Mouse (Mus musculus) left cerebral cortex, postnatal 10 days (tissue): ENCODE data around the gene Sec24d. TPM values are rescaled to one million over a fixed set of nuclear protein-coding genes. Genes with fewer than 3 reads are reported as not detected.

Experiments used
- DNase-seq, 2 experiments: peaks; one replicate each; pipeline ENCODE4 v3.0.0; 2021 to 2022; ENCODE audit warnings: low spot score in 2 of 2, mixed read lengths in 1 of 2; ENCODE audit errors: extremely low spot score in 1 of 2
- intact Hi-C: fragments of 180-260 bp; cut with DNase I; formaldehyde crosslinking; loops from one replicate; pipeline ENCODE4 v1.15.1; 2025
- total RNA-seq, 2 experiments: library from RNA; stranded (reverse); gene quantifications; 2 replicates each; pipeline ENCODE4 v1.2.3; 2021

The Sec24d gene
- total RNA-seq = 10 to 100 TPM; 15.5 to 16.3 TPM

DNA sequence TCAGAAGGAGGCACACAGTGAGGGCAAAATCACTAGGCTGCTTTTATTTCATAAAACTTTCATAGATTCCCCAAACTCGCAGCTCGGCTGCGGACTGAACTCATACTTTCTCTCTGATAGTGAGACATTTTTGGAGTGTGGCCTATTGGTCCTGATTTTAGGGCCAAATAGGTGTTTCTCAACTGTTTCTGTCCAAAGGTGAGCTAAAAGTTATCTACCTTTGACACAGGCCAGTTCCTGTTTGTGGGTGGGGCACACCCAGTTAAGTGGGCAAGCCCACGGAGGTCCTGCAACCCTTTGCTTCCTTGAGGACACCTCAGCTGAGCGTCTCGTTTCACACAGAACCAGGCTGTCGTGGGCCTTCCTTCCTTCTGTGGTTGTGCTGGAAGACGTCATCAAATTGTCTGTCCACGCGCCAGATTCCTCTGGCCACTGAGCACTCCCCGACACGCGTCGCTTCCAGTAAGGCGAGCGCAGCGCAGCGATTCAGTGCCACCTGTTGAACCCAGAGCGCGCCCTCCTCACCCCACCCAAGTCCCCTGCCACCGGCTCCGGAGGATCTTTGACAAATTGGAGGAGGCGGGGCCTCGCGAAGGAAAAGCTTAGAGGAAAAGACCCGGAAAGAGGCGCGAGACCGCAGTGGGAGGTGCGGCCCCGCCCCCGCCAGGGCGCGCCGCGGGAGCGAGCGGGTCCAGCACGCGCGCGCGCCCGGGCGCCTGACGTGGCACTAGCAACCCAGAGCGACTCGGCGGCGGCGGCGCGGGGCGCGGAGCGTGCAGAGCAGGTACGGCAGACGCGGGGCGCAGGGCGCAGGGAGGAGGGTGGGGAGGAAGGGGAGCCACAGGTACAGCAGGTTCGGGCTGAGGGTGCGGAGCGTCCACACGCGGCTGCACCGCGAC, at the start of gene Sec24d:
TSS of gene Sec24d (plus strand) at position 703 of the 899 bp plus-strand sequence.
- peak; percentile 54 to 90 for DNase-seq
- intact Hi-C loops = no loop called here

DNA sequence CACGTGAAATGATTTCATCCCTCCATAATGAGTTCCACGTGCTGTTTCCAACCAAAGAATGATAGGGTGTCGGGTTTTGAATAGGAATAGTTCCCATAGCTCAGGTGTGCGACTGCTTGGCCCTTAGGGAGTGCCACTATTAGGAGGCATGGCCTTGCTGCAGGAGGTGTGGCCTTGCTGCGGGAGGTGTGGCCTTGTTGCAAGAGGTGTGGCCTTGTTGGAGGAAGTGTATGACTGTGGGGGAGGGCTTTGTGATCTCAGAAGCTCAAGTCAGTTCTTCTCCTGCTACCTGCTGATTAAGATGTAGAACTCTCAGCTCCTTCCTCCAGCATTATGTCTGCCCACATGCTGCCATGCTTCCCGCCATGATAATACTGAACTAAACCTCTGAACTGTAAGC, 48.6 kb upstream of the Sec24d start:
- no peak for DNase-seq
- intact Hi-C loops = no loop called here

DNA sequence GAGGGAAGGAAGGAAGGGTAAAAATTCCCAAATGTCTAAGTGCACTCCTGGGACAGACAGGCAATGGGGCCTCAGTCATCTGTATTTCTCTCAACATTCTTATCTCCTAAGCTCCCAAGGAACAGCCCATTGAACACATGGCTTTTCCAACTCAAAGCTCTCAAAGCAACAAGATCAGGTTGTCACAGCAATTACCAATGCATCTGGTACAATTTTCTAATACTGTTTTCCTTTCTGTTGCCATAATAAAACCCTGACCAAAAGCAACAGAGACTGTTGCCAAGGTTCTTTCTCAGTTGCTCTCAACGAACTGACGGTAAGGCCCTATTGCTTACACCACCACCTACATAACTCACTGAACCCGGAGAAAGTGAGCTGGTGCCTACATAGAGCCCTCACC, 40.0 kb upstream of the Sec24d start:
- DNase-seq = no peak
- intact Hi-C loops = no loop called here

DNA sequence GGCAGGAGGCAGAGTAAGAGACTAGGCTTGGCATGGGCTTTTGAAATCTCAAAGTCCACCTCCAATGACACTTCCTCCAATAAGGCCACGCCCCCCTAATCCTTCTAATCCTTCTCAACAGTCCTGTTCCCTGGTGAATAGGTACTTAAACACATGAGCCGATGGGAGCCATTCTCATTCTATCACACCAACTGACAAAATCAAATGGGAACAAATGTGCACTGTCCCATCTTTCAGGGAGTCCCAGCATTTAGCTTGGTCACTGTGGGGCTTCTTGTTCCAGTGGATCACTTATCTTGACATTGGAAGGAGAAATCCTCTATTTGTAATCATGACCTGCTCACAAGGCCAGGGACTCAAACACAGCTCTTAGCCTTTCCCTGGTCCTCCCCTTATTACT, 35.6 kb upstream of the Sec24d start:
- intact Hi-C loops = loop anchor here (10.0 kb wide), 1 partner anchor 123 kb away; no protein-coding TSS in a partner anchor
- no peak for DNase-seq

DNA sequence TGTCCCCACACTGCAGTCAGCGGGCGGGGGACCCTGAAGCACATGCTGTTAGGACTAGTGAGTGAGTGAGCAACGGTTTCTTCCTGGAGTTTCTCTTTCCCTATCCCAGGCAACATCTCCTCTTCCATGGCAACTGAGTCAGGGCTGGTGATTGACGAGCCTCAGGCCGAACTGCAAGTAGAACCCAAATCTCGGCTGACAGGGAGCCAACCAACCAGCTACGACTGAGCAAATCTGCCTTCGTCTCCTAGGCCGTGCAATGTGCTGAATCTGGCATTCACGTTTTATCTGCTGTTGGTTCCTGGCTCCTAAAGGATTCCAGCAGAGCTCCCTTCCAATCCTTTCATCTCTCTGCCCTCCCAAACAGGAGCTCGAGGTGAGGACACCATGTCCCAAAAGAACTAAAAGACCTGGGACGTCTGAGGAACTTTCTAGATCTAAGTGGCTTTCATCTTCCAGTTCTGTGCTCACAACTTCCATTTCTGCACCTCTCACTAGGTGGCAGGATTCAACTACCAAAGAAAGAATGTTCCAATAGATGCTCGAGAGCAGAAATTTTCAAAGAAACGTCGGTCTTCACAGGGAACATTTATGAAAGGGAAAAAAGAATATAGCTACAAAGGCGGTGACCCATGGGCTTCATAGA, 32.9 kb upstream of the Sec24d start:
- intact Hi-C loops = loop anchor here (10.0 kb wide), 1 partner anchor 120 kb away; no protein-coding TSS in a partner anchor
- peak; percentile 24 to 47 for DNase-seq

DNA sequence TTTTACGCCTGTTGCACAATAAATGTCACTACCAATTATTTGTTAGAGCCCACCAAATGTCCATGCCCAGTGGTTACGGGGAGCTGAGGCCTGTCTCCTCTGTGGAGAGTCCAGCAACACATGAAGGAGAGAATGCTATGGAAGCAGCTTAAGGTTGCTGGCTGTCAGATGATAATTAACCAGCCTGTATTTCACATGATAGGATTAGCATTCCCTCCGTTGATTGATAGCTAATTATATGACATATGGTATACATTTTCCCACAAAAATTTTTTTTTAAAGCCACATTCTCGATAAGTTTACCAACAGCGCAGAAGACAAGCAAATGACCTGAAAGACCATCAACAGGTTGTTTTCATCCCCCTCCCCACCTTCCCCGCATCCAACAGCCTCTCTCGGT, 31.8 kb upstream of the Sec24d start:
- intact Hi-C loops = loop anchor here (10.0 kb wide), 1 partner anchor 119 kb away; no protein-coding TSS in a partner anchor
- no peak for DNase-seq

DNA sequence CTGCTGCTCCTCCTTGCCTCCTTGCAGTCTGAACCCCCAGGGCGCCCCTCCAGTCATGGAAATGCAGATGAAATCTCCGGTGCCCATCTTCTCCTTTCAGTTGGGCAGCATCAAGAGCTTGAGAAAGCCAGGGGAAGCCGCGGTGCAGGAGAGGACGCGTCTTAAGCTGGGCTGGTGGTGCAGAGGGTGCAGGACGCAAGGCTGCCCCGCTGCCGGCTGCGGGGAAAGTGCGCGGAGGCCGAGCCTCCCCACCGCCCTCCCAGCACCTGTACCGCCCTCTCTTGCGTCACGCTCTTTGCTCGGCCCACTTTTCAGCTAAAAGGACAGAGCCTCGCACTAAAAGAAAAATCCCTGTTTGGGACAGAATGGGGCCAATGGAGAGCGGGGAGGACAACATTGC, 31.3 kb upstream of the Sec24d start, which contains the start of gene Synpo2:
TSS of gene Synpo2 (minus strand) at position 229 of the 400 bp plus-strand sequence.
- peak in 1 of 2 experiments; percentile 56 for DNase-seq
- intact Hi-C loops = loop anchor here (2.0 to 10.0 kb wide), 2 partner anchors 87 to 119 kb away; no protein-coding TSS in a partner anchor

DNA sequence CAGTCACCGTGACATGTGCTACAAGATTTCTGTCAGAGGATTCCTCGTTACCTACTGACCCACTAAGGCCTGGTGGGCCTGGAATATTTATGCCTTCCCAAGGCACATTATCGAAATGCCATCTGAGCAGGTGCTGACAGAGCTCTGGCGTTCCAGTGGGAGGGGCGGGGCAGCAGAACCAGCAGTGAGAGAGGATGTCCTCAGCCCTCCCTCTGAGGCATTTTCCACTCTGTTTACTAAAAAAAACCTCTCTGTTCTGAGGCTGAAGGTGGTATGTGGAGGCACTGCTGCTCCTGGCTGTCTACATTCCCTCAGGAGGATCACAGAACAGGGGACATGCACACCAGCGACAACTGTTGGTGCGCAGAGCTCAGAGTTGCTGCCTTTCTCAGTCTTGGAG, 30.2 kb upstream of the Sec24d start:
- DNase-seq = no peak

DNA sequence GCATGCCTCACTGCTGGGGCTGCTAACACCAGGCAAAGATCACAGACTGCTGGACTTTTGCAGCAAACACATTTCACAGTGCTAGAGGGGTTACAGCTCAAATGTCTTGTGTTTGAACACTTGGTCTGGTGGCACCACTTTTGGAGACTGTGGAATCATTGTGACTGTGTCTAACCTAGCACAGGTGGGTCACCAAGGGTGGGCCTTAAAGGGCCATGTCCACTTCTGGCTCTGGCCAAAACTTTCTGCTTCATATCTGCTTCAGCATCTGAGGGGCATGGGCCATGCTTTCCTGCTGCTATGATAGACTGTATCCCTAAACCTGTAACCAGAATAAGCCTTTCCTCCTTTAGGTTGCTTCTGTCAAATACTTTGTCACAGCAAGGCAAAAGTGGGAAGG, 29.8 kb upstream of the Sec24d start:
- no peak for DNase-seq
- intact Hi-C loops = loop anchor here (2.0 to 10.0 kb wide), 2 partner anchors 85 to 117 kb away; no protein-coding TSS in a partner anchor

More for the DNA sequence above, 30.2 kb upstream of the Sec24d start:
- intact Hi-C loops = loop anchor here (2.0 to 10.0 kb wide), 2 partner anchors 86 to 118 kb away; no protein-coding TSS in a partner anchor

DNA sequence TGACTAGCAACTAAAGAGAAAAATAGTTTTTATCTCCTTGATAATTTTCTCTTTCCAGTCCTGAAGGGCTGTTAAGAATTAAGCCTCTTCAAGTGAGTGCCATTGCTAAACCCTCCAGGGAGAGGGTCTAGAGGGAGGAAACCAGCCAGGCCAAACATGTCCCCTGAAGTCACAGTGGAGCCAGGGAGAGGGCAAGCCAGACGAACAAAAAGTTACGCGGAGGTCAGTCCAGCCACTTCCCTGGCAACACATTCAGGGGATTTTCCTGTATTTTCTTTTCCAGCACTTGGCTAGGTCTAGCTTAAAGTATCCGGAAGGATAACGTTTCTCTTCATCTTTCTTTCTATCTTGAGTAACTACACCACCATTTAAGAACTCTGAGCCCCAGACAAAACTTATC, 22.9 kb upstream of the Sec24d start:
- intact Hi-C loops = no loop called here
- DNase-seq = no peak

DNA sequence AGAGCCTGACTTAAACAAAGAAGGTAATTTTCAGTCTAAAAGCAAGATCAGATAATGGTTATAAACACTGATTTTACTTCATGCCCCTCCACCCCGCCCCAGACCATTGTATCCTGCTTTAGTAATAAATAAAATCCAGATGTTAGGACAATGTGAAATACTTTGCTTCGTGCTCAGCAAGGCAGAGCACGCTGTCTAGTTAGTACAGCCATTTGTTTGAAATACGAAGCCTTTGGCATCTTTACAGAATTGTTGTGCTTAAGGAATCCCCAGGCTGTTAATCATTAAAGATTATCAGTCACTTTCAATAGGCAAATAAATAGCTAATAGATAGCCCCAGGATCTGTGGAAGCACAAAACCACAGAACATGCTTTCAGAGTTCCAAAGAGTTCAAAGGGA, 21.6 kb upstream of the Sec24d start:
- intact Hi-C loops = no loop called here
- DNase-seq = no peak

DNA sequence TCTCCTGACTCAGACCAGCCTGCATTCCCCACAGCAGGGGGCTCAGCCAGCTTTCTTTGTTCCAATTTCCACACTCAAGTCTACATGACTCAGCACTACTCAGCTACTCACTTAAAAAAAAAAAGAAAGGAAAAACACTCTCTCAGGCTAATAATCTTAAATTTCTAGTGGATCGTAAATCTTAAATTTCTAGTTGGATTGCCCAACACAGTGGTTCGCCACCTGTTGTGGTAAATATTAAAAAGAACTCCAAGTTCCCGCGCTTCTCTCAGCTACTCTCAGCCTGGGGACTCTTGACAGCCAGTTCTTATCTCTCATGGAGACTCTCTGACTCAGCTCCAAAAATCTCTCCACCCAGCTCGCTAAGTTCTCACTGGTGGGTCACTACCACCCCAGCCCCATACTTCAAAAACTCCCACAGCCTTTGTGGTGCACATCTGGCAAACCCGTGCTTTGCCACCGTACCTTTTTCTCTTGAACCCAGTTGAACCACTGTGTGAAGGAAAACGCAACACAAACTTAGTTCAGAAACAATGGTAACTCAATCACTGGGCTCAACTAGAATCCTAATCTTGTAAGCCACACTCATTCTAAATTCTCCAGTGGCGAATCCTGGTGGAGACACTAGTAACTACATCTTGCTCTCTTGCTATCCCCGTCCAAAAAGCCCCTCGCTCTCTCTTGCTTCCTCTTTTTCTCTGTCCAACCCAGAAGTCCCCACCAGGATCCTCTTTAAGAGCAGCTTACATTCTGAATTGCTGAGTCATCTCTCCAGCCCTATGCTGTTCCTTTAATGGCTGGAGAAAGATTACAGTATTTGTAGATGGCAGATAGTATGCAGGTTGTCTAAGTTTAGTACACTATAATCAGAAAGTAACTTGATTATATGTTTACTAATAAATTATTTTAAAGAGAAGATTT, 10.8 kb upstream of the Sec24d start:
- intact Hi-C loops = no loop called here

DNA sequence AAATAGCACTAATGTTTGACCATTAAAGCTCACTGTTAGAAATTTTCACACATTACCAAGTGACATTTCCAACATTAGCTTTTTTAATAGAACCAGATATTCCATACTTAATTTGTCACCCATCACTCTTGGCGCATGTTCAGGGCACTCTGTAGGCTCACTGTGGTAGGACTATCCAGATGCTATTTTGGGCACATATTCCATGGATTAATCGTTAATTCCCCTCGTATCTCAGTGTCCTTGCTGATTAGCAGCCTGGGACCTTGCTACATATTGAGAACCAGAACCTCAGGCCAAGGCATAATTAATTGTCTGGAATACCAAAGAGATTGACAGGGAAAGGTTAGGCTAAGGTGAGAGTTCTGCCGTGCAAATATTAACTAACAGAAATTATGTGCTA, 8.5 kb upstream of the Sec24d start:
- intact Hi-C loops = no loop called here
- no peak for DNase-seq

More for the DNA sequence above, 10.8 kb upstream of the Sec24d start:
- DNase-seq = no peak

DNA sequence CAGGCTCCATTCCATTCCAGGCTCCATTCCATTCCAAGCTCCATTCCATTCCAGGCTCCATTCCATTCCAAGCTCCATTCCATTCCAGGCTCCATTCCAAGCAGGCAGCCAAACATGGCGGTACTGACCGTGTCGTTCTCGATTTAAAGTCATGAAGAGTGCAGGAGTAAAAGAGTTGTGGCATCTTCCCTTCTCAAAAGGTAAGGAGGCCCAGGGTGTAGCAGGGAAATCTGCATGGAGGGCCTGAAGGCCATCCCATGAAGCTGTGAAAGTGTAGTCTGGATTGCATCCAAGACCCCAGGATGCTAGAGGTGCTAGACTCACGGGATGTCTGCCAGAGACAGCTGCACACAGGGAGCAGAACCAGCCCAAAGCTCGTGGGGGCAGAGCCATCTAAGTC, 2.5 kb upstream of the Sec24d start:
- intact Hi-C loops = no loop called here
- DNase-seq = peak; percentile 7 to 32

DNA sequence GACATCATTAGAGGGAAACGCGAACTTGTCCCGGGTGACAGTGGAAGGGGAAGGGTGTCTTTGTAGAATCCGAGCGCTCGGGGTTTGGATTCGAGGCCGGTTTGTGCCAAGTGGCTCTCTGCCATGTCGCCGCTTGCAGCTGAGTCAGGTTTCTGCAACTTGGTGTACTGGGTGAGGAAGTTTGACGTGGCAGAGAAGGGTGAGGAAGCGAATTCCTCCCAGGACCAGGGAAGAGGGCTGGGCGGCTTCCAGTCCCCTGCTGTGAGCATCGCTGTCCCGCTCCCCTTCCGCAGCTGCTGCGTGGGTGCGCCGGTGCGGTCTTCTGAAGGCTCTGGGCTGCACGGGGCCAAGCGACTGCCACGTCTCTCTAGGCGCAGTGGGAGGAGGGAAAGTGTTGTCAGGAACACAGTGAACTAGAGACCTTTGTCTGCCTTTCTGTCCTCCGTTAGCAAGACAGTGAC, 516 bp downstream of the Sec24d start:
- intact Hi-C loops = no loop called here
- peak; percentile 39 to 70 for DNase-seq

DNA sequence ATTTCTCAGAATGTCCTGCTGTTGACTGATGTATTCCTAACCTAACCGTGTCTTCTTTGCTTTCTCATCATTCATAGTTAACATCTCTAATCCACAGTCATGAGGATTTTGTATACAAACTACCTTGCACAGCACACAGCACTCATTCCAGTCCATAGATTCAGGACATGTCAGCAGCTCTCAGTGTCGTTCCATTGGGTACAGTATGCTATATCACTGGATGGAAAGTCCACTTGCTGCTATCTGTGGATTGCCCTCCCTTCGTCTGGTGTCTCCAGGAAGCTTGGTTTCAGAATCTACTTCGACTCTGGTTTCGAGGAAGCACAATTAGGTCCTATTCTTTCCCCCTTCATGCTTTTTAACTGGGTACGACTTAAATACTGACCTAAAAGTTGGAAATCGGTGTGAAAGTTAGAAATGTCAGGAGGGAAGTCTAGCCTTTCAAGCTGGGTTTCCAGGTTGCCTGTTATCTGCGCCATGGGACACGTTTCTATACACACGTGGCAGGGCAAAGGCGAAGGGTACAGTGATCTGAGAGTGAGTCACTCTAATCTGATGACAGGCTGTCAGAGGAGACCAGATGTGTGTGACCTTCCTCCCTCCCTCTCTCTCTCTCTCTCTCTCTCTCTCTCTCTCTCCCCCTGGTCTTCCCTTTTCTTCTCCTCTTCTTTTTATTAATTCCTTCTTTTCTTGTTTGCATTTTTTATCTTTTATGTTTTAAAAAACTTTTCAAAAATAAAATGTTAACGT, 15.8 kb downstream of the Sec24d start:
- intact Hi-C loops = no loop called here
- DNase-seq = no peak

DNA sequence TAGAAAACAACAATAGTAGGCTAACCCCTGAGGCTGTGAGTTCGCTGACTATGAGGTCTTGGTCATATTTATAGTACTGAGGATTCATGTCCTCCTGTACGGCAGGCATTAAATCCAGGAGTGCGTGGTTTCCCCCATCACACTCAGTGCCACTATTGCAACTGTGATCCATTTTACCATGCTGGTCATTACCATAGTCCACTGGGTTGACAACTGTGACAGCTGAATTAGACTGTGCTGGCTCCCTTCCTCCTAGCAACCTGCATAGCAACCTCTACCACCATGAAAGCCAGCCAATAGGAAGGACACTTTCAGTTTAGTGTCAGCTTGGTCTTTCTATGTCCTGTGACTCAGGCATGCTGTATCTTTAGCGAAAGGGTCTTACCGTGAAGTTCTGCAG, 17.0 kb downstream of the Sec24d start:
- DNase-seq = no peak
- intact Hi-C loops = no loop called here

DNA sequence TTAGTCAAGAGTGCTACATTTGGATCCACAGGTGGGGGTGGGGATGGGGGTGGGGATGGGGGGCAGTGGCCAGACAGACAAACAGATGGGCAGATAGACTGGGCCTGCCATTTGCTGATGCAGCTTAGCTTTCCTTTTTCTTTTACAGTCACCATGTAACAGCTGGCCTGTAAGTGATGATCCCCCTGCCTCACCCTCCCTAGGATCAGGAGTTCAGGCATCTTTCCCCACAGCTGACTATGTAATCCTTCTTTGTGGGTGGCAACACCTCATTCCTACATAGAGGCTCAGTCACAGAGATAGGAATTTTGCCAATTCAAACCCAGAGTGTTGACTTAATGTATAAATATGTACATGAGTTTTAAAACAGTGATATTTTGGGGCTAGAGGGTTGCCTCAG, 18.4 kb downstream of the Sec24d start:
- DNase-seq = no peak
- intact Hi-C loops = no loop called here
